In the genomic region with DNA sequence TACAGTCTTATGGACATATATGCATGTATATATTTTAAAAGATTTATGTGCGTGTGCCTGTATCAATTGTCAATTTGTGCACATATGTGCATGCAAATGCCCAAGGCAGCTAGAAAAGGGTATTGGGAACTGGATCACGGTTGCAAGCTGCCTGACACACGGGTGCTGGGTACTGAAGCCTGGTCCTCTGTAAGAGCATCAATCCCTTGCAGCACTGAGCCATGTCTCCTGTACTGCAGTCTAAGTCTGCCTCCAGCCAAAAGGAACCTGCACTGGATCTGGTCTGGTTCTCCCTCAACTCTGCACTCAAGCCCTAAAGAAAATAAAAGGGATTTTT, we compare ENCODE assay signal across 9 mouse cellular contexts. TPM values are rescaled to one million over a fixed set of nuclear protein-coding genes. Genes with fewer than 3 reads are reported as not detected.
DNase-seq lines count a peak whose midpoint lies in the region; ATAC-seq and TF ChIP-seq lines count a peak whose summit lies in the region.
"Had no signal": no experiment of that assay in that cellular context is flagged by ENCODE, and none has a peak within 500 bp of the region (broad histone marks: within the 10 kb centered on the region; RNA-seq: fewer than 3 reads in every experiment).

No protein-coding gene starts in this region.

- peak overlapping the region; percentile 76 for H3K4me2 ChIP-seq in lung, embryonic 15.5 days
- H3K4me2 ChIP-seq in limb, embryonic 13.5 days (replicated peaks): peak overlapping the region; percentile 74; the same call in 1 of the 2 replicates
- peak overlapping the region; percentile 69 for H3K4me2 ChIP-seq in neural tube, embryonic 15.5 days

- peak overlapping the region; percentile 91; the same call in 1 of the 2 replicates for H3K27ac ChIP-seq in gastrocnemius, adult 2 months
- H3K27ac ChIP-seq in lung, embryonic 15.5 days: no peak overlapping the region
- no peak overlapping the region for H3K27ac ChIP-seq in limb, embryonic 13.5 days
- H3K27ac ChIP-seq in neural tube, embryonic 15.5 days (replicated peaks): no peak overlapping the region
- H3K27ac ChIP-seq: embryonic facial prominence, embryonic 12.5 days had no signal

- DNase-seq in gastrocnemius, adult 2 months: no peak
- DNase-seq in gastrocnemius, postnatal 25 days: no peak
- no peak for DNase-seq in lung, adult 18-20 months
- DNase-seq in left cerebral cortex, postnatal 36 days (ENCODE audit: low spot score in 2 of 2): no peak

- H3K9me3 ChIP-seq in lung, embryonic 15.5 days: no peaks in the 10 kb centered on the region
- no peaks in the 10 kb centered on the region for H3K9me3 ChIP-seq in limb, embryonic 13.5 days
- H3K9me3 ChIP-seq in neural tube, embryonic 15.5 days (replicated peaks): no peaks in the 10 kb centered on the region
- H3K9me3 ChIP-seq: embryonic facial prominence, embryonic 12.5 days had no signal

- H3K9ac ChIP-seq in lung, embryonic 15.5 days: no peak overlapping the region
- no peak overlapping the region for H3K9ac ChIP-seq in limb, embryonic 13.5 days
- 0 out of 2 replicates have a peak overlapping the region, but pooled peaks have one; percentile 92 for H3K9ac ChIP-seq in neural tube, embryonic 15.5 days (replicated peaks)

- TF ChIP-seq CTCF in gastrocnemius, adult 2 months (IDR thresholded peaks at IDR 0.05): no peak

- WGBS in lung, embryonic 15.5 days: 65% methylated on average over 3 of the region's 3 CpGs
- WGBS in limb, embryonic 13.5 days: 76% methylated on average over 3 of the region's 3 CpGs
- WGBS in neural tube, embryonic 15.5 days: 73% methylated on average over 3 of the region's 3 CpGs

- peaks cover 50% of the 10 kb centered on the region for H3K36me3 ChIP-seq in lung, embryonic 15.5 days
- H3K36me3 ChIP-seq in limb, embryonic 13.5 days: peaks cover 67% of the 10 kb centered on the region
- peaks cover 62% of the 10 kb centered on the region for H3K36me3 ChIP-seq in neural tube, embryonic 15.5 days

- H3K27me3 ChIP-seq in lung, embryonic 15.5 days: no peaks in the 10 kb centered on the region
- H3K27me3 ChIP-seq in limb, embryonic 13.5 days: no peaks in the 10 kb centered on the region
- no peaks in the 10 kb centered on the region for H3K27me3 ChIP-seq in neural tube, embryonic 15.5 days (replicated peaks)
- H3K27me3 ChIP-seq: embryonic facial prominence, embryonic 12.5 days had no signal

- peak overlapping the region; percentile 79 for H3K4me3 ChIP-seq in gastrocnemius, adult 2 months
- H3K4me3 ChIP-seq in lung, embryonic 15.5 days: no peak overlapping the region; the same call in 1 of the 2 replicates
- H3K4me3 ChIP-seq in limb, embryonic 13.5 days: peak overlapping the region; percentile 61; the same call in 1 of the 2 replicates
- H3K4me3 ChIP-seq in neural tube, embryonic 15.5 days (replicated peaks): peak overlapping the region; percentile 84

- intact Hi-C loops in gastrocnemius, adult 2 months (cut with DNase I): loop anchor here (5.0 kb wide), 1 partner anchor 50 kb away; the partner anchor contains the start of gene Gabarapl2
- intact Hi-C loops in left cerebral cortex, postnatal 36 days (cut with DNase I): no loop called here

- no peak for ATAC-seq in lung, embryonic 15.5 days (ENCODE audit: borderline replicate concordance, extremely low read depth, low FRiP score, low TSS enrichment)
- ATAC-seq in limb, embryonic 13.5 days (ENCODE audit: low FRiP score, low read depth): no peak
- no peak for ATAC-seq in neural tube, embryonic 15.5 days (ENCODE audit: low FRiP score)
- ATAC-seq in CD4-positive, CD25-positive, alpha-beta regulatory T cell, adult 4 months: no peak

- peaks cover 8% of the 10 kb centered on the region for H3K4me1 ChIP-seq in lung, embryonic 15.5 days
- peaks cover 7% of the 10 kb centered on the region; the same call in 1 of the 2 replicates for H3K4me1 ChIP-seq in limb, embryonic 13.5 days
- H3K4me1 ChIP-seq in neural tube, embryonic 15.5 days: peaks cover 10% of the 10 kb centered on the region

RNA-seq across cellular contexts. Expression of gene Adat1, which starts 0.6 kb away (rescaled TPM):
- 1 to 10 TPM; 2.4 to 2.7 TPM for total RNA-seq in gastrocnemius, adult 2 months (2021)
- total RNA-seq in gastrocnemius, postnatal 25 days (2021): 1 to 10 TPM; 1.3 to 2.4 TPM
- polyA plus RNA-seq in lung, embryonic 15.5 days (2015; fragmentation: Nextera tagmentation; extraction: Ambion mirVana): 8.6 and 9.8 TPM in 2 replicates
- polyA plus RNA-seq in limb, embryonic 13.5 days (2015; fragmentation: Nextera tagmentation; extraction: Ambion mirVana): 11.9 and 12.1 TPM in 2 replicates
- 8.5 and 9.4 TPM in 2 replicates for polyA plus RNA-seq in neural tube, embryonic 15.5 days (2015; fragmentation: Nextera tagmentation; extraction: Ambion mirVana)
- 1 to 10 TPM; 7.9 to 8.7 TPM for polyA plus RNA-seq in CD4-positive, CD25-positive, alpha-beta regulatory T cell, adult 4 months (2017; shearing (Covaris generic))
- 1 to 10 TPM; 4.0 to 8.0 TPM for total RNA-seq in left cerebral cortex, postnatal 36 days (2021)

RNA-seq across cellular contexts. Expression of gene Kars, which starts 18.5 kb away (rescaled TPM):
- total RNA-seq in gastrocnemius, adult 2 months (2021): 100 to 1,000 TPM; 124 to 125 TPM
- 100 to 1,000 TPM; 102 to 112 TPM for total RNA-seq in gastrocnemius, postnatal 25 days (2021)
- polyA plus RNA-seq in lung, embryonic 15.5 days (2015; fragmentation: Nextera tagmentation; extraction: Ambion mirVana): 188 and 191 TPM in 2 replicates
- 222 and 227 TPM in 2 replicates for polyA plus RNA-seq in limb, embryonic 13.5 days (2015; fragmentation: Nextera tagmentation; extraction: Ambion mirVana)
- polyA plus RNA-seq in neural tube, embryonic 15.5 days (2015; fragmentation: Nextera tagmentation; extraction: Ambion mirVana): 166 and 186 TPM in 2 replicates
- 100 to 1,000 TPM; 166 to 286 TPM for polyA plus RNA-seq in CD4-positive, CD25-positive, alpha-beta regulatory T cell, adult 4 months (2017; shearing (Covaris generic))
- 10 to 100 TPM; 68.6 to 73.2 TPM for total RNA-seq in left cerebral cortex, postnatal 36 days (2021)

RNA-seq across cellular contexts. Expression of gene Terf2ip, which starts 18.5 kb away (rescaled TPM):
- 10 to 100 TPM; 10.1 to 11.0 TPM for total RNA-seq in gastrocnemius, adult 2 months (2021)
- 1 to 10 TPM; 7.5 to 7.7 TPM for total RNA-seq in gastrocnemius, postnatal 25 days (2021)
- polyA plus RNA-seq in lung, embryonic 15.5 days (2015; fragmentation: Nextera tagmentation; extraction: Ambion mirVana): 23.7 and 24.3 TPM in 2 replicates
- polyA plus RNA-seq in limb, embryonic 13.5 days (2015; fragmentation: Nextera tagmentation; extraction: Ambion mirVana): 28.5 and 29.1 TPM in 2 replicates
- polyA plus RNA-seq in neural tube, embryonic 15.5 days (2015; fragmentation: Nextera tagmentation; extraction: Ambion mirVana): 61.3 and 64.9 TPM in 2 replicates
- polyA plus RNA-seq in CD4-positive, CD25-positive, alpha-beta regulatory T cell, adult 4 months (2017; shearing (Covaris generic)): 10 to 100 TPM in 1 of 2 experiments, 1 to 10 TPM in 1; 9.9 to 11.4 TPM
- total RNA-seq in left cerebral cortex, postnatal 36 days (2021): 10 to 100 TPM; 36.2 to 37.8 TPM

RNA-seq across cellular contexts. Expression of gene Gm6793, which starts 22.2 kb away (rescaled TPM):
- not detected for total RNA-seq in gastrocnemius, adult 2 months (2021)
- total RNA-seq in gastrocnemius, postnatal 25 days (2021): not detected
- 0.31 and 0.75 TPM in 2 replicates for polyA plus RNA-seq in lung, embryonic 15.5 days (2015; fragmentation: Nextera tagmentation; extraction: Ambion mirVana)
- polyA plus RNA-seq in limb, embryonic 13.5 days (2015; fragmentation: Nextera tagmentation; extraction: Ambion mirVana): 0.29 and 0.45 TPM in 2 replicates
- 0.45 and 0.52 TPM in 2 replicates for polyA plus RNA-seq in neural tube, embryonic 15.5 days (2015; fragmentation: Nextera tagmentation; extraction: Ambion mirVana)
- polyA plus RNA-seq in CD4-positive, CD25-positive, alpha-beta regulatory T cell, adult 4 months (2017; shearing (Covaris generic)): under 1 TPM; 0.96 to 1.00 TPM
- not detected for total RNA-seq in left cerebral cortex, postnatal 36 days (2021)

RNA-seq across cellular contexts. Expression of gene Gabarapl2, which starts 52.2 kb away (rescaled TPM):
- 100 to 1,000 TPM in 1 of 2 experiments, 10 to 100 TPM in 1; 99.6 to 105 TPM for total RNA-seq in gastrocnemius, adult 2 months (2021)
- 100 to 1,000 TPM; 105 to 106 TPM for total RNA-seq in gastrocnemius, postnatal 25 days (2021)
- 181 and 184 TPM in 2 replicates for polyA plus RNA-seq in lung, embryonic 15.5 days (2015; fragmentation: Nextera tagmentation; extraction: Ambion mirVana)
- polyA plus RNA-seq in limb, embryonic 13.5 days (2015; fragmentation: Nextera tagmentation; extraction: Ambion mirVana): 163 and 169 TPM in 2 replicates
- 403 and 479 TPM in 2 replicates for polyA plus RNA-seq in neural tube, embryonic 15.5 days (2015; fragmentation: Nextera tagmentation; extraction: Ambion mirVana)
- polyA plus RNA-seq in CD4-positive, CD25-positive, alpha-beta regulatory T cell, adult 4 months (2017; shearing (Covaris generic)): 100 to 1,000 TPM; 205 to 239 TPM
- 100 to 1,000 TPM; 201 to 216 TPM for total RNA-seq in left cerebral cortex, postnatal 36 days (2021)
